Mouse (Mus musculus): ENCODE data around the gene Trim9.

- no peak for TF ChIP-seq CTCF (IDR thresholded peaks at IDR 0.05; ENCODE audit: control insufficient read depth, insufficient read depth, low read length)
- no peak for TF ChIP-seq POLR2A (IDR thresholded peaks at IDR 0.05; ENCODE audit: borderline replicate concordance, control insufficient read depth, low read depth, low read length)
Measured at GRCm38 (mm10) chr12:70201926-70202529, 145.4 kb downstream of the Trim9 start.
